Mouse (Mus musculus) liver (tissue): ENCODE data around the gene Apba2.

ENCODE experiments used
- DNase-seq: peaks from one replicate; pipeline ENCODE4 v3.0.0-alpha.2; 2020; ENCODE audit warnings: mixed read lengths

Gene Apba2

DNA sequence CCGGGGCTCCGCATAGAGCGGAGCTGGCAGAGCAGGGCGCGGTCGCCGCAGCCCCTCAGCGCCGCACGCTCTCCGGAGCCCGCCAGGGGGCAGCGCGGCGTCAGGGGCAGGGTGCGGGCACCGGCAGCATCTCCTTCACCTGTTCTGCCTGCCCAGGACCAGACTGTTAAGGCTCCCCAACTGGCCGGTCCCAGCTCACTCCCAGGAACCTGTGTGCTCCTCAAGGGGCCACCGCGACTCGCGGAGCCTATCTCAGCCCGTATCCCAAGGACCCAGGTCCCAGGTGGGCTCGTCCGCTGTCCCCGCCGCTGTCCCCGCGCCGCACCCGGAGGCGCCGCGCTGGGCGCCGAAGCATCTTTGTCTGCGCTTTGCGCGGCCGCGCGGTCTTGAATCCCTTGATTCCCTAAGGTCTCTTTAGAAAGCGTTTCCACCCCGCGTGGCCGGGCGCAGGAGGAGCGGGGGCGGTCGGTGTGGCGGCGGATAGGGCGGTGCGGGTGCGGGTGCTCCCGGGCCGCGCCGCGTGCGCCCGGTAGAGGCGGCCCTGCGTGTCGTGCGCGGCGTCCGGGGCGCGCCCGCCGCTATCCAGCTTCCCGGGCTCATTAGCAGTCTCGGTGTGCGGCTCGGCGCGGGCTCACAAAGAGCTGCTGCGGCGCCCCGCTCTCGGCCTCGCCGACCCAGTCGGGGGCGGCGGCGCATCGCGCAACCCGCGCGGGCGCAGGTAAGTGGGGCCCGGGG is at the start of gene Apba2:
Gene Apba2, plus strand, starts transcription at position 171 of the 735 bp plus-strand sequence.
- DNase-seq = peak; percentile 14

GRCm38 (mm10) chr7:64451861-64452382 is 49.6 kb upstream of the Apba2 start:
- DNase-seq = no peak

GRCm38 (mm10) chr7:64452471-64453222 is 48.9 kb upstream of the Apba2 start:
- no peak for DNase-seq

GRCm38 (mm10) chr7:64456176-64456575 is 45.3 kb upstream of the Apba2 start:
- no peak for DNase-seq

- DNase-seq = no peak
These were observed 44.8 kb upstream of the Apba2 start for GRCm38 (mm10) chr7:64456676-64457075.

GRCm38 (mm10) chr7:64457811-64458210 is 43.7 kb upstream of the Apba2 start:
- DNase-seq = no peak

- DNase-seq = no peak
These were observed 4.1 kb upstream of the Apba2 start for GRCm38 (mm10) chr7:64497438-64497837.

DNA sequence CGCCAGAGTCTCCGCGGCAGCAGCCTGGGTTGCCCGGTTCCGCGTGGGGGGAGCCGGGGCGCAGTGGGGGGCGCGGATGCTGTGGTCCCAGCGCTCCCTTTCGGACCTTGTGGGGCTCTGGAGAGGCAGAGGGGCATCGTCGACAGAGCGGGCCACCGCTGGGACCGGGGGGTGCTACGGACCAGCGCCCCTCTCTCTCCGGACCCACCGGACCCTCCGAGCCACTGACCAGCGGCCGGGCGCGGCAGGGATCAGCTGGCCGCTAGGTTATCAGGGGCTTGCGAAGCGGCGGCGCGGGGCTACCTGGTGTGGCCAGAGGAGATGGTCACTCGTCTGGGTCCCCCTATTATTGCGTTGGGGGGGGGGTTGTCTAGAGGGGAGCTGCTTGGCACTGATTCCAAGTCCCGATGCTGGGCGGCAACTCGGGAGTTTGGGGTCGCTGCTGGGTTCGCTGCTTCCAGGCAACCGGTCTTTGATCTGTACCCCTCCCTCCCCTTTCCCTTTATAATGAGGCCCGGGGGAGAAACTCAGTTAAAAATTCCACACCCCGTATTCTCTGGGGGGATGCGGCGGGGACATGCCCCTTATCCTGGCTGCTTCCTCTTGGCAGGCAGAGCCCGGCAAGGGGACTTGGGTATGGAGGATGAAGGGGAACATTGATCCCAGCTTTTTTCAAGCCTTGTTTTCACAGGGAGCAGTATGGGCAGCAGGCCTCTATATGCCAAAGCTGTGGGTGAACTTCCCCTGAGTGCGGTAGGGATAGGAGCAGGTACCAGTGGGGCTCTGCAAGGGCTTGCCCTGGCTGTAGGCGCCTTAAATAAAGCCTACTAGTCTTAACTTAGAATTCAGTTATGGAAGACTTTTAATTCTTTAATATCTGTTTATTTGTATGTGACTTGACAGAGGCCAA is 1.0 kb downstream of the Apba2 start:
- DNase-seq = no peak

DNA sequence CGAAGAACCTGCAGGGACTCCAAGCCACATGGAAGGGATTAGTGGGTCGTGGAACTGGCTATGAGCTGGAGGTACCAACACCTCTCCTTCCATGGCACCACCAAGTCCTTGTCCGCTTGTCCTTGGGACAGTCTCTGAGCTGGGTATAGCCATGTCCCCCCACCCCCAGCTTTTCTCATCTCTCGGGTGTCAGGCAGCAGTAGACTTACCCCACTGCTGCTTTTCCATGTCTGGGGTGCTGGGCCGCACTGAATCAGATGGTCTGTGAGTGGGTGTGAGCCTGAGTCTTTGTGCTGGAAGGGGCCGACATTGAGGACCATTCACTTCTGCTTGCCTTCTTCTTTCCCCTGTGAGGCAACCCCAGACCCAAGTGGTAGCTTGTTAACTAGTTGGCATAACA is 2.1 kb downstream of the Apba2 start:
- no peak for DNase-seq

DNA sequence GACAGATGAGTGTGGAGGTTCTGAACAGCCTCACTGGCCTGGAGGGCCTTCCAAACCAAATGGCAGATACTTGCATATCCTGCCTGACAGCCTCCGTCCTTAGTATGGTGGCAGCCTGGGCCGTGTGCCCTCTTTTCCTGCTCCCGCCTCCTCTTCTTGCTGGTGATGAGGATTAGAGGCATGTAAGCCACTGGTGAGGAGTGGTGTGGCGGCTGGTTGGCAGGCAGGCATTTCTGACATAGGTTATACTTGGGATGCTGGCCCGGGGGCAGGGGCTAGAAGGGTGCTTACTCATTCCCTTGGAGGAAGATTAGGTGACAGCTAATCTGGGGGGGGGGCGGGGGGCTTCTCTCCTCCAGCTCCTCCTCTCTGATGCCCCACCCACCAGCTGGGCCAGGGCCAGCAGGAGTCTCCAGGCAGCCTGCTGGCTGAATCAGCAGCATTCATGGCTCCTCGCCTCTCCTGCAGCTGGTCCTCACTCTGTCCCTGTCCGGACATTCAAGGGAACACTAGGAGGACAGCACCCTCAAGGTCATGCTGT is 3.3 kb downstream of the Apba2 start:
- no peak for DNase-seq

- no peak for DNase-seq
These were observed 4.1 kb downstream of the Apba2 start for GRCm38 (mm10) chr7:64505571-64505970.

DNA sequence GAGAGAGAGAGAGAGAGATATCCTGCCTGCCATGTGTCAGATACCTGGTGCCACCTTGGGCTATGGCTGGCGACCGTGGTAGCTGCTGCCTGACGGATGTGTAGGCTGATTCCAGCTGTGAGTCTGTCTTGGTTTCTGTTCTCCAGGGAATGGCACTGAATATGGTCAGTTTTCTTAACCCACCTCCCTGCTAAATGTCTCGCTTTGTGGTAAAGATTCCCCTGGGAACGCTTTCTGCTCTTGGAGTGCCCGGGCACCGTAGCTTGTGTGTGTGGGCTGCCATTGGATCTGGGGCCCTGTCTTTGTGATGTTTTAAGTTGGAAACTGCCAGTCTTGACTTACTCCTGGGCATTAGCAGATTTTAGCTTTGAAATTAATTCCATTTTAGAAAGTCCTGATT is 7.3 kb downstream of the Apba2 start:
- no peak for DNase-seq

DNA sequence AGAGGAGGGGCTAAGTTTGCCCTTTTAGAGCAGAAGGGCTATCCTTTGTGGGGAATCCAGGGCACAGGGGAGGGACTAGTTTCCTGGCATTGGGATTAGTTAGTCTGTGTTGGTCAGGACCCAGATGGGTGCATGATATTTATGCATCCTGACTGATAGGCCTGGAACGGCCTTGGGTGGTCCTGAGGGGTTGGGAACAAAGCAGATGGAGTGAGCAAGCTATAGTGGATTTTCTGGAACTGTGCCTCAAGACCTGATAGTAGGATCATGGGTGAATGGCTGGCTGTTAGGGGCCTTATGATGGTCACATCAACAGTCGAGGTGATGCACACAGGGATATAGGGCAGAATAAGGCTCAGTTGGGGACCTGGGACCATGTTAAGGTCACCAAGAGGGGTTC is 8.4 kb downstream of the Apba2 start:
- DNase-seq = no peak

DNA sequence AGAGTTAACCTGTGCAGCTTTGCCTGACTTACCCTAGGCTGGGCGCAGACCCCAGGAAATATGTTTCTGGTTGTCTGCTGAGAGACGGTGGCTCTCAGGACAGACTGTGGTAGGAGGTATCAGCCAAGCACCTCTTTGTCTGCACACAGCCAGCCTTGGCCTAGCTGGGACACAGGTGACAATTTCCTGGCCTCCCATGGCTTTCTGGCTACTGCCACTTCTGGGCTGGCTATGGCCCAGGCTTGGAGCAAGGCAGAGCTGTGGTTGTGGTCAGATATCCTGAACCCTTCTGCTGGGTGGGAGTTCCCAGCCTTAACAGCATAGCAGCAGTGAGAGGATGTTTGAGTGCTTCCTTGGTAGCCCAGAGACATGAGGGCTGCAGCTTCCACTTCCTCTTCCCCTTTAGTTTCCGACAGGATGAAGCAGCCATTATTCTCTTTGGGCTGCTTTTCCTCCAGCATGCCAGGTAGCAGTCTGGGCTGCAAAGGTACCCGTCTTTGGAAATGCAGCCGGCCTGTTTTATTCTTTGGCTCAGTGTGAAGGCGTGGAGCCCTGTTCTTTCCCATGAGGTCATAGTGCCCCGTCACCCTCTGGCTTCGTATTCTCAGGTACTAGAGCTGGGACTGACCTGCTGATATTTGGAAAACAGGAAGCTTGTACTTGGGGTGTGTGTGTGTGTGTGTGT is 9.2 kb downstream of the Apba2 start:
- DNase-seq = no peak

GRCm38 (mm10) chr7:64513621-64514020 is 12.1 kb downstream of the Apba2 start:
- DNase-seq = no peak

- no peak for DNase-seq
These were observed 13.8 kb downstream of the Apba2 start for GRCm38 (mm10) chr7:64515280-64515679.

GRCm38 (mm10) chr7:64515891-64516290 is 14.4 kb downstream of the Apba2 start:
- no peak for DNase-seq

DNA sequence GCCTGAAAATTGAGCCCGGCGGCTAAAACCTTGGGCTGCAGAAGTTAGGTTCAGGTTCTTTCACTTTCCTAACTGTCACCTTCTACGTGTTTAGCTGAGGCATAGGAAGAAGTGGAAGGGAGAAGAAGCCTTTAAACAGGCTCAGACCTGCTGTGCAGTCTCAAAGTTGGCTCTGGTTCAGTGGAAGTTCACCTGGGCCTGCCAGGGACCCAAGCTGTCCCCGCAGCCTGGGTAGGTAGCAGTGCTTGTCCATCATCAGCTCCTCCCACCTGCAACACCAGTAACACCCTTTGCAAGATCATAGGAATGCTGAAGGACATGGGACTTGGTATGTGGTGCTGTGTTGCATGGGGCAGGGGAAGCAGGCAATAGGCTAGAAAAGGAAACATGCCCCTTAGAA is 17.6 kb downstream of the Apba2 start:
- no peak for DNase-seq

GRCm38 (mm10) chr7:64519521-64519920 is 18.0 kb downstream of the Apba2 start:
- DNase-seq = no peak

DNA sequence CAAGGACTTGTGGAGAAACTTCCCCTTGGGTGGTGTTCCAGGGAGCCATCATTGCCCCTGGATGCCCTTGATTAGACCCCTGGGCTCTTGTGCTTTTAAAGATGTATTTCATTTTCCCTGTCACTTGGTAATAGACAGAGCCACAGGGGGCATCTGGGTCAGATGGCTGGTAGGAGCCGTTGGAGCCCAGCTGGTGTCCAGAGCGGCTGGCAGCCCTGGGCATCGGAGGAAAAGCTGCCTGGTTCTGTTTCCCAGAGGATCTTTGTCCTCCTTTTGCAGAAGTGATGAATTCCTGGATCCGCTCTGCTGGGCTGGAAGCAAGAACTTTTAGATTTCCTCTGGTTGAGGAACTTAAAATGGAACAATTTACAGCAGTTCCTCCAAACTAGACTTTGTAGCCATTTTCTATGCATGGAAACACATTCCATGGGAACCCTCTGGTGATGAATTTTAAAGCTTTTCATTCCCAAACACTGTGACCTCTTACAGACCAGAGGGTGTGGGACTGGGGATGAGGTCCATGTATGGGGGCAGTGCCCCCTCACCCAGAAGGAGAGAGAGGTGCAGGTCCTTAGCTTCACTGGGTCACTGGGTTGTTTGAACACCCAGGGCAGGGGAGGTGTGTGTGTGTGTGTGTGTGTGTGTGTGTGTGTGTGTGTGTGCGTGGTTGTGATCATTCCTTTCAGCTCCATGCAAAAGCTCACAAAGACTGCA is 20.3 kb downstream of the Apba2 start:
- DNase-seq = no peak

DNA sequence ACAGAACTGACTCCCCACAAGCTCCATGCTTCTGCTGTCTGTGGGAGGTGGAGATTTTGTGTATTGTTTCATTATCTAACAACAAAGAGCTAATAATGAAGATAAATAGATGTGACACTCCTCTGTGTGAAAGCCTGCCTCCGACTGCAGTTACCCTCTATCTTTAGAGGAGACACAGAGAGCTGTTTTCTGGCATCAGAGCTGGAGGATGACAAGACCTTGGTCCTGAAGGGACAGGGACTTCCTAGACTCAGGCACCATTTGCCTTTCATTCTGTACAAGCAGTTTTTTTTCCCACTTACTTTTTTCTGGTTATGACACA is 20.9 kb downstream of the Apba2 start:
- no peak for DNase-seq

- no peak for DNase-seq
These were observed 29.8 kb downstream of the Apba2 start for GRCm38 (mm10) chr7:64531297-64531696.
